Mouse (Mus musculus) CH12.LX (cell line): ENCODE measurements around the gene Cacna1s.

ENCODE experiments used
- CHD2 ChIP-seq: IDR thresholded peaks from 2 replicates; pipeline ENCODE4 v1.6.1; 2011; ENCODE audit warnings: low read length, improper control_type of control experiment
- CTCF ChIP-seq, 2 experiments: IDR thresholded peaks in 1 of 2; conservative IDR thresholded peaks in 1 of 2; 2 replicates each; pipeline ENCODE4 v1.5.1; 2011 to 2012; ENCODE audit warnings: low read depth in 2 of 2, low read length in 2 of 2, improper control_type of control experiment in 1 of 2, inconsistent platforms in 1 of 2, mild to moderate bottlenecking in 1 of 2, moderate library complexity in 1 of 2
- EP300 ChIP-seq: IDR thresholded peaks from 2 replicates; pipeline ENCODE4 v1.6.1; 2011; ENCODE audit warnings: low read length, improper control_type of control experiment
- GABPA ChIP-seq: IDR thresholded peaks from 2 replicates; pipeline ENCODE4 v1.6.1; 2012; ENCODE audit warnings: low read depth, low read length, improper control_type of control experiment, inconsistent platforms; ENCODE audit not compliant: insufficient replicate concordance
- JUND ChIP-seq: conservative IDR thresholded peaks from 2 replicates; pipeline ENCODE4 v1.6.1; 2011; ENCODE audit warnings: low read depth, low read length, improper control_type of control experiment
- MAX ChIP-seq: IDR thresholded peaks from 2 replicates; pipeline ENCODE4 v1.6.1; 2011; ENCODE audit warnings: low read length, improper control_type of control experiment
- MAZ ChIP-seq: IDR thresholded peaks from 2 replicates; pipeline ENCODE4 v1.6.1; 2012; ENCODE audit warnings: low read depth, mild to moderate bottlenecking, inconsistent platforms, low read length, improper control_type of control experiment, moderate library complexity
- RCOR1 ChIP-seq: conservative IDR thresholded peaks from 2 replicates; pipeline ENCODE4 v1.6.1; 2012; ENCODE audit warnings: low read depth, mild to moderate bottlenecking, inconsistent platforms, low read length, improper control_type of control experiment
- TBP ChIP-seq: conservative IDR thresholded peaks from 2 replicates; pipeline ENCODE4 v1.6.1; 2011; ENCODE audit warnings: low read depth, low read length, improper control_type of control experiment
- USF1 ChIP-seq: IDR thresholded peaks from 2 replicates; pipeline ENCODE4 v1.6.1; 2014; ENCODE audit warnings: low read depth, mild to moderate bottlenecking, inconsistent platforms, low read length, improper control_type of control experiment
- ZNF384 ChIP-seq: IDR thresholded peaks from 2 replicates; pipeline ENCODE4 v1.6.1; 2012; ENCODE audit warnings: low read depth, low read length, improper control_type of control experiment, inconsistent platforms

GRCm38 (mm10) chr1:136128944-136129589, 76.5 kb downstream of the Cacna1s start:
- no peak for TF ChIP-seq EP300
- no peak for TF ChIP-seq GABPA
- no peak for TF ChIP-seq CTCF (conservative IDR thresholded peaks at IDR 0.05 in 1 of 2, IDR thresholded peaks at IDR 0.05 in 1 of 2; ENCODE audit: low read depth in 2 of 2, low read length in 2 of 2)
- TF ChIP-seq MAZ = no peak
- no peak for TF ChIP-seq MAX
- TF ChIP-seq RCOR1 = no peak
- no peak for TF ChIP-seq CHD2
- no peak for TF ChIP-seq TBP
- TF ChIP-seq USF1 = no peak
- TF ChIP-seq ZNF384 = no peak
- no peak for TF ChIP-seq JUND
